Mouse (Mus musculus) neural tube, embryonic 15.5 days (tissue): ENCODE measurements around the gene Cd247. TPM values are rescaled to one million over a fixed set of nuclear protein-coding genes. Genes with fewer than 3 reads are reported as not detected.

ENCODE experiments used
- ATAC-seq: fragments of 200-750 bp; cut with Nextera tagmentation; 2 replicates; pipeline ENCODE4 v1.8.0; 2017; ENCODE audit warnings: mild to moderate bottlenecking, moderate TSS enrichment, moderate library complexity; ENCODE audit not compliant: low FRiP score
- H3K27ac ChIP-seq: fragments of 300-500 bp; sonication (generic); replicated peaks from 2 replicates; pipeline ENCODE4 v1.5.1; 2015; ENCODE audit warnings: mild to moderate bottlenecking, inconsistent platforms
- H3K27me3 ChIP-seq: fragments of 300-500 bp; sonication (generic); replicated peaks from 2 replicates; pipeline ENCODE4 v1.6.1; 2015; ENCODE audit warnings: inconsistent platforms
- H3K36me3 ChIP-seq: fragments of 300-500 bp; sonication (generic); 2 replicates; pipeline ENCODE4 v1.6.1; 2015; ENCODE audit warnings: inconsistent platforms
- H3K4me1 ChIP-seq: fragments of 300-500 bp; sonication (generic); 2 replicates; pipeline ENCODE4 v1.6.1; 2015; ENCODE audit warnings: inconsistent platforms
- H3K4me2 ChIP-seq: fragments of 300-500 bp; sonication (generic); 2 replicates; pipeline ENCODE4 v1.6.1; 2015; ENCODE audit warnings: inconsistent platforms, mild to moderate bottlenecking, moderate library complexity
- H3K4me3 ChIP-seq: fragments of 300-500 bp; sonication (generic); replicated peaks from 2 replicates; pipeline ENCODE4 v1.5.1; 2015; ENCODE audit warnings: mild to moderate bottlenecking, inconsistent platforms
- H3K9ac ChIP-seq: fragments of 300-500 bp; sonication (generic); replicated peaks from 2 replicates; pipeline ENCODE4 v1.6.1; 2015; ENCODE audit warnings: mild to moderate bottlenecking, inconsistent platforms
- H3K9me3 ChIP-seq: fragments of 300-500 bp; sonication (generic); replicated peaks from 2 replicates; pipeline ENCODE4 v1.6.1; 2016; ENCODE audit warnings: inconsistent platforms
- WGBS: fragments of 180-500 bp; shearing (Covaris S2); methylation state at CpG from one replicate; pipeline ENCODE4 v1.1.7; 2015; ENCODE audit warnings: mixed read lengths; 5-methylcytosine and 5-hydroxymethylcytosine counted together
- polyA plus RNA-seq: library from polyadenylated mRNA; unstranded; fragments of >200 nt; fragmentation: Nextera tagmentation; extraction: Ambion mirVana; gene quantifications from 2 replicates; pipeline ENCODE4 v1.2.1, GENCODE M21; 2015

Cd247 gene
- polyA plus RNA-seq, 1 experiment from 2014 or later, result 0.70 TPM

DNA sequence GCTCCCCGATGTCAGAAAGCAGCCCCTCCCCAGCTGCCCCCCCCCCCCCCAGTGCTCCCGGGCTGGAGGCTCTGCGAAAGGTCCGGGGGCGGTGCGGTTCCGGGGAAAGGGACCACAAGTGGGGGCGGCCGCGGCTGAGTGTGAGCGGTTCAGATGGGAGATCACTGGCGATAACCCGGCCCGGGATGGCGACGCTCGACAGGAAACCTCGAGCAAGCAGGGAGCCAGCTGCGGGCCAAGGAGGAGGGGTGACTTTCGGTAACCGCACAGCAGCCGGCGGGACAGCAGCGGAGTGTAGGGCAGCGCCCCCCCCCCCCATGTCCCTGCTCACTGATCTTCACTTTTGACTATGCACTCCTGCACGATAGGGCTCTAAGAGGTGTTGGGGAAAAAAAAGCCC, 56.5 kb downstream of the Cd247 start:
- Histone ChIP-seq H3K4me3 (peak overlapping the region; percentile 44), H3K27ac (no peak overlapping the region), H3K4me2 (peak overlapping the region; percentile 99), H3K4me1 (peaks cover 26% of the 10 kb centered on the region), H3K27me3 (peaks cover 59% of the 10 kb centered on the region), H3K9ac (peak overlapping the region; percentile 53), H3K36me3 (no peaks in the 10 kb centered on the region), H3K9me3 (no peaks in the 10 kb centered on the region)
- peak; percentile 40 for ATAC-seq
- 0% methylated on average over 26 of the region's 26 CpGs for WGBS

DNA sequence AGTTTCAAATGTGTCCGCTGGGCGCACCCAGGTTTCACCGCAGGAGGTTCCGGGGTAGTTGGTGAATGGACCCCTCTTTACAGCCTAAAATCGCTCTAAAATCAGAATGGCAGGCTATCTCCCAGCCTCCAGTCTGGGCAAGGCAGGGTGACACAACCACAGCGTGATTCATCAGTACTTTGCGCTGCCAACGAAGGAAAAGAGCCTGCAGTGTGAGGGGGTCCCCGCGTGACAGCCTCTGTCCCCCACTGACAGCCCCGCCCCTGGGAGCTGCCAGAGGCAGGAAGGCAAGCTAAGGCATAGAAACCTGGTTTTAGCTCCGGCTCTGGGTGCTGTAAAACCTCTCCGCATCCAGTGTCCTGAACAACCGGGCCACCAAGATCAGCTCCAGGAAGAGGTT, 56.9 kb downstream of the Cd247 start:
- ATAC-seq, result 0 out of 2 replicates have a peak, but pooled peaks have one; percentile 12

DNA sequence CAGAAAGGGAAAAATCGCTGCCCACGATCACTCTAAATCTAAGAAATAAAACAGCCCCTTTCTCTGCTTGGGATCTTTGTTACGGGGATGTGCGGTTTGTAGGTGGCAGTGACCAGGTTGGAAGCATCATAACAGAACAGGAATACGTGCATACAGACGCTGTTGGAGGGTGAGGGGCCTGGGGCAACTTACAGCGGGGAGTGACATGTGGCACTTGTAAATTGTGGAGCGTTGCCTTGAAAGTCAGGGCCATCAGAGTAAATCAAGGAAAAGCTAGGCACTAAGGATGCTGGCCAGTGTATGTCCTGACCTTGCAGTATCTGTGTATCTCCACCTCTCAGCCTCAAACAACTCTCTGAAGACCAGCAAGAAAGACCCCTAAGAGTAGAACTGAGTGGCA, 59.9 kb downstream of the Cd247 start:
- WGBS, result 87% methylated on average over 8 of the region's 8 CpGs
- no peaks in the 10 kb centered on the region for H3K36me3 ChIP-seq
- H3K4me3 ChIP-seq, result no peak overlapping the region
- H3K4me1 ChIP-seq, result peaks cover 22% of the 10 kb centered on the region
- no peak overlapping the region for H3K9ac ChIP-seq
- H3K27me3 ChIP-seq, result peaks cover 58% of the 10 kb centered on the region
- H3K27ac ChIP-seq, result no peak overlapping the region
- ATAC-seq, result no peak
- no peak overlapping the region for H3K4me2 ChIP-seq
- no peaks in the 10 kb centered on the region for H3K9me3 ChIP-seq

More for the DNA sequence above, 56.9 kb downstream of the Cd247 start:
- Histone ChIP-seq H3K4me3 (peak overlapping the region; percentile 44), H3K4me1 (peaks cover 26% of the 10 kb centered on the region), H3K27ac (no peak overlapping the region), H3K9ac (peak overlapping the region; percentile 53), H3K4me2 (peak overlapping the region; percentile 99), H3K36me3 (no peaks in the 10 kb centered on the region), H3K27me3 (peaks cover 61% of the 10 kb centered on the region), H3K9me3 (no peaks in the 10 kb centered on the region)
- 6% methylated on average over 14 of the region's 14 CpGs for WGBS

DNA sequence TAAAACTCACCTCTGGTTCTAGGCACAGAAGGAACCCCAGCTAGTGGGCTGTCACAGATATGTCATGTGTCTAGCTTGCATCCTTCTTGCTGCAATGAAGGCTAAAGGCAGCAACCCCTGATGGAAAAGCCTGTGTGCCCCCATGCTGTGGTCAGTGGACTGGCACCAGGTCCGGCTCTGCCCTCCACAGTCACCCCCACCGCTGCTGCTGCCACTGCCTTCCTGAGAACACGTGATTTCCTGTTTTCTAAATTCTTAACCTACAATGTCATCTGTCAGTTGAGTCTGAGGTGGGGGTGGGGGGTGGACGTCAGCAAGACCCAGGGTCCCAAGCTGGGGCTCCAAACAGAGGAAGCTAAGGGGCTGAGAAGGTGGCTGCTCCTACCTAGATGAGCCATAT, 60.4 kb downstream of the Cd247 start:
- H3K9me3 ChIP-seq, result no peaks in the 10 kb centered on the region
- peaks cover 22% of the 10 kb centered on the region for H3K4me1 ChIP-seq
- H3K4me2 ChIP-seq, result no peak overlapping the region
- H3K36me3 ChIP-seq, result no peaks in the 10 kb centered on the region
- H3K27ac ChIP-seq, result no peak overlapping the region
- 83% methylated on average over 4 of the region's 4 CpGs for WGBS
- no peak overlapping the region for H3K9ac ChIP-seq
- no peak overlapping the region for H3K4me3 ChIP-seq
- ATAC-seq, result no peak
- H3K27me3 ChIP-seq, result peaks cover 56% of the 10 kb centered on the region

DNA sequence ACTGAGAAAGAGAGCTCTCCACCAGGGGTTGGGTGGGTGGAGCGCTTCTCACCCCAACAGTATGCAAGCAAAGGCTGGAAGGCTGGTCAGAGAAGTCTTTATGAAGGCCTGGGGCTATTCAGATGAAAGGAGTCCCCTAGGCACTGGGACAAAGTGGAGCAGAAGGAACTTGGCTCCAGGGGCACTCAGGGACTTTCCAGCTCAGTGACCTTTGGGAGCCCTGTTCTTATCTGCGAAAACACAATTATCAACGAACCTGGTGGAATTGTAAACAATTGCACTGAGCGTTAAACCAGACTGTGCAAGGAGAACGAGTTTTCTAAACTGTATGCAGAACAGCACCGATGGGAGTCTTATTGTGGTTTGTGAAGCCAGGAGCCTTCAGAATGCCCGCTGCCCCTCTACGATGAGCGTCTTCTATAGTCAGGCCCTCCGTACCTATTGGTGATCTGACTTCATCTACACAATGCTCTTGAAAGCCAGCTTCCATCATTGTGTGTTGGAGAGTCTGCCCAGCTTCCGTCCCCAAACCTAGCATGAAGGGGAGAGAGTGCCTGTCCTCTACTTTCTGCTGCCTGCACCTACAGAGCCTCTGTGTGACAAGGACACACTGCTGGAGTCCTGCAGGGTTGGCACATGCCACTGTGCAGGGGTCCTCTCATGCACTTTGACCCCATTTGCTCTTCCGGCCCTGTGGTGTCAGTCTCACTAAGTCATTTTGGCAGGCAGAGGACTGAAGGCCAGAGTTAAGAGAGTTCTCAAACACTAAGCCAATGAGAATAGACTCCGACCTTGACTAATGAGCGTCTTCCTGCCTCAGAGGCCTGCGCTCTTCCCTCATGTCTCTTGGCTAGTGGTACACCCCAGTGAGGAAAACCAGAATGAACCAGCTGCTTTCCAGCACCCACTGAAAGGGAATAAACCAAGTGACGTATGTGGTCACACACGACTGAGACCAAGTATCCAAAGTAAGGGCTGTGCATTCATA, 61.3 kb downstream of the Cd247 start:
- peaks cover 56% of the 10 kb centered on the region for H3K27me3 ChIP-seq
- no peak overlapping the region for H3K9ac ChIP-seq
- peaks cover 14% of the 10 kb centered on the region for H3K4me1 ChIP-seq
- H3K36me3 ChIP-seq, result no peaks in the 10 kb centered on the region
- H3K4me2 ChIP-seq, result no peak overlapping the region
- WGBS, result 84% methylated on average over 17 of the region's 17 CpGs
- no peak overlapping the region for H3K27ac ChIP-seq
- H3K9me3 ChIP-seq, result no peaks in the 10 kb centered on the region
- no peak for ATAC-seq
- H3K4me3 ChIP-seq, result no peak overlapping the region

DNA sequence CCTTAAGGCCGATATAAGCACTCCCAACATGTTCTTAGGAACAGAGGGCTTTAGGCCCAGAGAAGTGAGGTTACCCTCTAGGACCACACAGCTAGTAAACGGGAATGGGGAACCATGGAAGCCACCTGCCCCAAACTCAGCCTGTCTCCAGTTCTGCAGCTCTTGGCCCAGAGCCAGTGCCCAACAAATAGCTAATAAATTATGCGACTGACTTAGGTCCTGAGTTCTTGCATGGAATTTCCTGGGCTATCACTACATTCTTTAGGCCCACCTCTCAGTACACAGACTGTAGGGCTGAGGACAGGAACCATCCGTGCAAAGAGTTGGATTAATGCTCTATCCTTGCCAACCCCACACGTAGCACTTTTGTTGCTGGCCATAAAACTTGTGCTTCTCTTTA, 63.6 kb downstream of the Cd247 start:
- Histone ChIP-seq H3K4me2 (no peak overlapping the region), H3K27ac (no peak overlapping the region), H3K9me3 (no peaks in the 10 kb centered on the region), H3K4me1 (peaks cover 4% of the 10 kb centered on the region), H3K27me3 (peaks cover 32% of the 10 kb centered on the region), H3K4me3 (no peak overlapping the region), H3K36me3 (no peaks in the 10 kb centered on the region), H3K9ac (no peak overlapping the region)
- WGBS, result 36% methylated on average over 5 of the region's 5 CpGs
- ATAC-seq, result no peak; the same call in 1 of the 2 replicates

DNA sequence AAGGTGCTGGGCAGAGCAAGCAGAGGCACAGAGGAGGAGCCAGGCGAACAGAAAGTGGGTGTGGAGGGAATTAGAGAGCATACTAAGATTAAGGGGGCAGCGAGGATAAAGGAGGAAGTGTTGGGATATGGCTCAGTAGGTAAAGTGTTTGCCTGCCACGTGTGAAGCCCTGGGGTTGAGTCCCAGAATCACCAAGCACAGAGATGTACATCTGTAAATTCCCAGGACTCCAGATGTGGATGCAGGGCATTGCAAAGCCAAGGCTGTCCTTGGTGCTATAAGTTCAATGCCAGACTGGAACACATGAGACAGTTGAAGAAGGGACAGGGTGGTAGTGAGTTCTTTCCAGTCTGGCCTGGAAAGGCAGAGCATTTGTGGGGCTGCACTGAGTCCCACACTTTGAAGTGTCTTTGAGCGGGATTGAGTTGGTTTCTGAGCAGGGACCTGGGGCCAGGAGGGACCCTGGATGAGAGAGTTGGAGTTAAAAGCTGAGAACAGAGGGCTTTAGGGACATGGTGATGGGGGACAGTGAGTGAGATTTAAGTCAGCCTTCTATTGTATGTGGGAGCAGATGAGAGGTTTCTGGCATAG, 64.7 kb downstream of the Cd247 start:
- no peak for ATAC-seq
- Histone ChIP-seq H3K4me1 (peaks cover 4% of the 10 kb centered on the region), H3K4me3 (no peak overlapping the region), H3K9me3 (no peaks in the 10 kb centered on the region), H3K36me3 (no peaks in the 10 kb centered on the region), H3K27ac (0 out of 2 replicates have a peak overlapping the region, but pooled peaks have one; percentile 51), H3K4me2 (no peak overlapping the region), H3K27me3 (peaks cover 25% of the 10 kb centered on the region), H3K9ac (no peak overlapping the region)
- 64% methylated on average over 4 of the region's 4 CpGs for WGBS

DNA sequence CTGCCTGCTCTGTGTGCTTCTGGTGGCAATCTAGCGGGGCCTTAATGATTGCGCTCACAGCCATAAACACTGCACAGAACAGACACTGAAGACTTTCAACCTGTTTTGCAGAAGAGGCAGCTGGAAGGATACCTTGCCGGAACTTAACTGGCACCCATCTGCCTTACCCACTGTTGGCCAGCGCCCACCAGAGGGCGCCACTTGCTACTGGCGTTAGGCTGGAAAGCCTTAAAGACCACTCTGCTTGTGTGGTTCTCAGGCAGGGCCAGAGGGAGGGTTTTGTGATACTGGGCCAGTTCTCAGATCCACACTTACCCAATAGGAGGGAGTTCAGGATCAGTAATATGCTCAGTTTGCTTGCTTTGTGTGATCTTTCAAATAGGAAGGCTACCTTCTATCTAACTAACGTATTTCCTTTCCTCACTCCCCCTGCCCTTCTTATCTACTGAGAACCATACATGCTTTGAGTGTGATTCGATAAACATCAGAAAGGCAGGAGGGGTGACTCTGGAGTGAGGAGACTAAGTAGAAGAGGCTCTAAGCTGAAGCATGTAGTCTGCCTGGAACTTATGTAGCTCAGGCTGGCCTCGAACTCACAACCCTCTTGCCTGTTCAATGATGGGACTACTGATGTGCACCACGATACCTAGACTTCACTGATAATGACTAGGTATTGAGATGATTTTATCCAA, 65.4 kb downstream of the Cd247 start:
- peaks cover 25% of the 10 kb centered on the region for H3K27me3 ChIP-seq
- no peak overlapping the region for H3K4me3 ChIP-seq
- H3K9ac ChIP-seq, result no peak overlapping the region
- ATAC-seq, result no peak
- H3K4me1 ChIP-seq, result peaks cover 4% of the 10 kb centered on the region
- no peaks in the 10 kb centered on the region for H3K36me3 ChIP-seq
- H3K27ac ChIP-seq, result no peak overlapping the region
- no peaks in the 10 kb centered on the region for H3K9me3 ChIP-seq
- WGBS, result 61% methylated on average over 10 of the region's 10 CpGs
- no peak overlapping the region for H3K4me2 ChIP-seq

DNA sequence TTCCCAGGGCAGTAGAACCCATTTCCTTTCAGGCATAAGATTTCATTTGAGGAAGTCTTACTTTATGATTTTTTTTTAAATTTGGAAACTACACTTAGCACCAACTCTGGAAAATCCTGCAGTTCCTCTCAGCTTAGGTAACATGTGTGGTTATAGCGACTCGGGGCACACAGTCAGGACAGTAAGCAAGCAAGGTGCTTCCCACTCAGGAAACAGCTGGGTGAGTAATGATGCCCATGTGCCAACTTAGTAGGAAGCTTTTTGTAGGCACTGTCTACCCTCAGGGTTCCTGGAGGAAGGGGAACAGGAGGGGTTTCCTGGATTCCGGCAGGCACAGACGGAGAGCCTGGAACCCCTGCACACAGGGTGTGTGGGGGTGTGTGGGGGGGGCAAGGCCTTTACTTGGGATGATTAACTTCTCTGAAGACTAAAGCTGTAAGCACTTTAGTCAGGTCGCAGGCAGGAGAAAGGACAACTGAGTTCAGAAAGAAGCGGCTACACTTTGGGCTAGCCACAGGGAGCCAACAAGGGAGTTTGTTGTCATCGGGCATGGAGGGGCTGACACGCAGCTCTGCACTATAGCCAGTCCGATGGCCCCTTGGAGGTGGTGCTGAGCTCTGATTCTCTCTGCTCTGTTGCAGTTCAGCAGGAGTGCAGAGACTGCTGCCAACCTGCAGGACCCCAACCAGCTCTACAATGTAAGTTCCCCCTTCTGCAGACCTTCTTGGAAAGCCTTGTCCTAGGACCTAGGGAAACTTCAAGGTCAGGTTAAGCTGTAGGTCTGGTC, 67.5 kb downstream of the Cd247 start:
- H3K27me3 ChIP-seq, result peaks cover 14% of the 10 kb centered on the region; the same call in 1 of the 2 replicates
- no peaks in the 10 kb centered on the region for H3K36me3 ChIP-seq
- ATAC-seq, result no peak
- H3K9ac ChIP-seq, result no peak overlapping the region
- H3K4me2 ChIP-seq, result no peak overlapping the region
- no peak overlapping the region for H3K27ac ChIP-seq
- WGBS, result 62% methylated on average over 9 of the region's 9 CpGs
- H3K4me1 ChIP-seq, result peaks cover 4% of the 10 kb centered on the region
- H3K9me3 ChIP-seq, result no peaks in the 10 kb centered on the region
- no peak overlapping the region for H3K4me3 ChIP-seq

DNA sequence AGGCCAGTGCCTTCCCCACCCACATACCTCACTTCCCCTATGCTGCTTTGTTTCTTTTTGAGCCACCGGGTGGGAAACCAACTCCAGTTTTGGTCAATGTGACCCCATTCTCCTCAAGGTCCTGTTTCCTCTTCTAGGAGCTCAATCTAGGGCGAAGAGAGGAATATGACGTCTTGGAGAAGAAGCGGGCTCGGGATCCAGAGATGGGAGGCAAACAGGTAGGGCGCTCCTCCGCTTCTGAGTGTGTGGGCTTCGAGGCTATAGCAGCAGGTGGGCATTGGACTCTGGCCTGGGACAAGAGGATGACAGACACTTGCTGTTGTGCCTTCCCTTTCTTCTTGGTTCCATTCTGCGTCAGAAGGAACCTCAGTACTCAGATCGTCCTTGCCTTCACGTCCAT, 68.8 kb downstream of the Cd247 start:
- H3K27ac ChIP-seq, result no peak overlapping the region
- no peaks in the 10 kb centered on the region for H3K9me3 ChIP-seq
- no peak overlapping the region for H3K4me3 ChIP-seq
- H3K27me3 ChIP-seq, result peaks cover 9% of the 10 kb centered on the region; the same call in 1 of the 2 replicates
- H3K4me1 ChIP-seq, result peaks cover 4% of the 10 kb centered on the region
- 93% methylated on average over 11 of the region's 11 CpGs for WGBS
- no peaks in the 10 kb centered on the region for H3K36me3 ChIP-seq
- ATAC-seq, result no peak
- no peak overlapping the region for H3K4me2 ChIP-seq
- no peak overlapping the region for H3K9ac ChIP-seq

DNA sequence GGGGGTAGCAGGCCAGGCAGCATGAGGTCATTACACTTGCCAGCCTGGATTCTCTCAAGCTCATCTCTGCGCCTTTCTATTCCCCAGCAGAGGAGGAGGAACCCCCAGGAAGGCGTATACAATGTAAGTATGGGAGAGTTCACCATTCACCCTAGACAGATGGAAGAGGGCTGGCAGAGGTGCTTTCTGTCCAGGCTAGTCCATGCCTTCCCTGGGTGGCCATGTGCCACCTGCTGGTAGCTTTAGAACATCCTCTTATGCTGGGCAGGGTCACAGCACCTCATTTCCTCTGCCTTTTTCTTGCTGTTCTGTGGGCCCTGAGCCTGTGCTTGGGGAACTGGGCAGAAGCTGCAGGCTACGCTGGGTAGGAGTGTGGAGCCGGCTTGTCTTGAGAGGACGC, 69.9 kb downstream of the Cd247 start:
- WGBS, result 82% methylated on average over 5 of the region's 5 CpGs

More for the DNA sequence above, 69.9 kb downstream of the Cd247 start:
- no peaks in the 10 kb centered on the region for H3K36me3 ChIP-seq
- no peak overlapping the region for H3K27ac ChIP-seq
- no peaks in the 10 kb centered on the region for H3K9me3 ChIP-seq
- H3K27me3 ChIP-seq, result peaks cover 9% of the 10 kb centered on the region; the same call in 1 of the 2 replicates
- no peak overlapping the region for H3K4me2 ChIP-seq
- ATAC-seq, result no peak
- no peak overlapping the region for H3K9ac ChIP-seq
- H3K4me3 ChIP-seq, result no peak overlapping the region
- no peaks in the 10 kb centered on the region for H3K4me1 ChIP-seq
